ENCODE assay signal across 12 mouse cellular contexts in genomic region chr17:78724461-78725055, GRCm38 (mm10). TPM values are rescaled to one million over a fixed set of nuclear protein-coding genes. Genes with fewer than 3 reads are reported as not detected.
DNase-seq lines count a peak whose midpoint lies in the region; ATAC-seq and TF ChIP-seq lines count a peak whose summit lies in the region.
"Had no signal": no experiment of that assay in that cellular context is flagged by ENCODE, and none has a peak within 500 bp of the region (broad histone marks: within the 10 kb centered on the region; RNA-seq: fewer than 3 reads in every experiment).

No protein-coding gene starts in this region.

- H3K9me3 ChIP-seq in heart, embryonic 10.5 days = no peaks in the 10 kb centered on the region
- no peaks in the 10 kb centered on the region for H3K9me3 ChIP-seq in intestine, postnatal 0 days (ENCODE audit: control insufficient read depth)
- H3K9me3 ChIP-seq: embryonic facial prominence, embryonic 15.5 days; hindbrain, embryonic 12.5 days had no signal

- no peak overlapping the region for H3K4me3 ChIP-seq in heart, embryonic 10.5 days
- H3K4me3 ChIP-seq in intestine, postnatal 0 days (ENCODE audit: low read depth, low read length) = no peak overlapping the region
- no peak overlapping the region for H3K4me3 ChIP-seq in cerebellum, adult 2 months (replicated peaks; ENCODE audit: insufficient read depth, low read depth, low read length)
- H3K4me3 ChIP-seq: embryonic facial prominence, embryonic 15.5 days; hindbrain, embryonic 12.5 days had no signal

- peak; percentile 93 for ATAC-seq in common myeloid progenitor, adult 5-6 weeks (replicated peaks; ENCODE audit: low read depth, poor library complexity, severe bottlenecking)
- peak; percentile 95 for ATAC-seq in intestine, postnatal 0 days

- TF ChIP-seq CTCF in intestine, postnatal 0 days (IDR thresholded peaks at IDR 0.05; ENCODE audit: low read depth) = no peak
- TF ChIP-seq CTCF in cerebellum, adult 2 months (IDR thresholded peaks at IDR 0.05; ENCODE audit: borderline replicate concordance, insufficient read depth, low read depth, low read length) = no peak

- 58% methylated on average over 6 of the region's 6 CpGs for WGBS in heart, embryonic 10.5 days
- WGBS in intestine, postnatal 0 days = 9% methylated on average over 6 of the region's 6 CpGs
- WGBS in cerebellum, adult 2 months = 50% methylated on average over 6 of the region's 6 CpGs

- no peaks in the 10 kb centered on the region for H3K27me3 ChIP-seq in heart, embryonic 10.5 days (ENCODE audit: insufficient read depth, poor library complexity, severe bottlenecking)
- H3K27me3 ChIP-seq in intestine, postnatal 0 days (replicated peaks; ENCODE audit: control insufficient read depth, insufficient read depth, low read length) = no peaks in the 10 kb centered on the region
- no peaks in the 10 kb centered on the region for H3K27me3 ChIP-seq in cerebellum, adult 2 months (ENCODE audit: control insufficient read depth, insufficient read depth, low read length)
- H3K27me3 ChIP-seq: embryonic facial prominence, embryonic 15.5 days; hindbrain, embryonic 12.5 days had no signal

- intact Hi-C loops in heart, postnatal 25 days (cut with DNase I) = loop anchor here (5.0 kb wide), 1 partner anchor 37 kb away; no protein-coding TSS in a partner anchor

- TF ChIP-seq POLR2A in cerebellum, adult 2 months (IDR thresholded peaks at IDR 0.05; ENCODE audit: borderline replicate concordance, insufficient read depth, low read length) = no peak

- no peak overlapping the region for H3K4me2 ChIP-seq in intestine, postnatal 0 days (replicated peaks; ENCODE audit: low read depth)
- H3K4me2 ChIP-seq: embryonic facial prominence, embryonic 15.5 days; hindbrain, embryonic 12.5 days had no signal

- H3K4me1 ChIP-seq in heart, embryonic 10.5 days = peaks cover 17% of the 10 kb centered on the region; the same call in 1 of the 2 replicates
- no peaks in the 10 kb centered on the region for H3K4me1 ChIP-seq in intestine, postnatal 0 days (replicated peaks; ENCODE audit: control insufficient read depth, insufficient read depth, low read length)
- peaks cover 4% of the 10 kb centered on the region; the same call in 1 of the 2 replicates for H3K4me1 ChIP-seq in cerebellum, adult 2 months (ENCODE audit: control insufficient read depth, insufficient read depth, low read length)
- H3K4me1 ChIP-seq: hindbrain, embryonic 12.5 days had no signal

- no peak overlapping the region; the same call in 1 of the 2 replicates for H3K27ac ChIP-seq in heart, embryonic 10.5 days
- H3K27ac ChIP-seq in intestine, postnatal 0 days (ENCODE audit: low read depth, low read length) = peak overlapping the region; percentile 17
- H3K27ac ChIP-seq in cerebellum, adult 2 months (ENCODE audit: insufficient read depth, low read length) = no peak overlapping the region
- H3K27ac ChIP-seq: embryonic facial prominence, embryonic 15.5 days; hindbrain, embryonic 12.5 days had no signal

- peaks cover 8% of the 10 kb centered on the region; the same call in 1 of the 2 replicates for H3K36me3 ChIP-seq in heart, embryonic 10.5 days
- H3K36me3 ChIP-seq in intestine, postnatal 0 days (ENCODE audit: control insufficient read depth, insufficient read depth) = 0 out of 2 replicates have a peak, but pooled peaks cover 3% of the 10 kb centered on the region
- H3K36me3 ChIP-seq: embryonic facial prominence, embryonic 15.5 days; hindbrain, embryonic 12.5 days had no signal

- DNase-seq in heart, embryonic 10.5 days (ENCODE audit: low spot score) = peak; percentile 81
- DNase-seq in heart, postnatal 25 days (ENCODE audit: low spot score) = no peak
- peak; percentile 74 for DNase-seq in 3T3-L1 (ENCODE audit: low read depth, low spot score)
- no peak for DNase-seq in cerebellum, adult 2 months
- no peak for DNase-seq in thymus, adult 18-20 months
- no peak for DNase-seq in lung, postnatal 25 days (ENCODE audit: low spot score)
- DNase-seq: cerebellum, adult 9-10 months; thymus, postnatal 36 days had no signal

- no peak overlapping the region for H3K9ac ChIP-seq in intestine, postnatal 0 days (ENCODE audit: low read depth, low read length)
- H3K9ac ChIP-seq: embryonic facial prominence, embryonic 15.5 days; hindbrain, embryonic 12.5 days had no signal

RNA-seq across cellular contexts. Expression of gene Strn, which starts 12.4 kb away (rescaled TPM):
- 8.5 and 12.6 TPM in 2 replicates for polyA plus RNA-seq in heart, embryonic 10.5 days (2016; fragmentation: Nextera tagmentation; extraction: Ambion mirVana)
- 10 to 100 TPM; 23.8 to 25.2 TPM for total RNA-seq in heart, postnatal 25 days (2021)
- total RNA-seq in common myeloid progenitor, adult 5-6 weeks (2017) = 21.3 and 50.8 TPM in 2 replicates
- 3.8 and 4.3 TPM in 2 replicates for polyA plus RNA-seq in intestine, postnatal 0 days (2015; fragmentation: Nextera tagmentation; extraction: Ambion mirVana)
- polyA plus RNA-seq in cerebellum, adult 2 months (2012; rRNA removed) = 24.6 and 25.0 TPM in 2 replicates

Comparison
In these comparisons a context has a peak if more than half of its experiments do, and no peak if none do; other contexts are left out.
1. DNase-seq: peak in heart, embryonic 10.5 days (single experiment) and 3T3-L1 (single experiment); none in heart, postnatal 25 days (single experiment), cerebellum, adult 2 months (0 of 2), thymus, adult 18-20 months (0 of 2) and lung, postnatal 25 days (single experiment).